Mouse (Mus musculus) CH12.LX (cell line): Measurements from ENCODE around the gene Mttp. TPM values are rescaled to one million over a fixed set of nuclear protein-coding genes. Genes with fewer than 3 reads are reported as not detected.

ENCODE experiments used
- DNase-seq: peaks from one replicate; pipeline ENCODE4 v3.0.0-alpha.2; 2013; ENCODE audit errors: extremely low read depth
- H3K27ac ChIP-seq: 2 replicates; pipeline ENCODE4 v1.5.1; 2012; ENCODE audit warnings: low read depth, mild to moderate bottlenecking, control low read depth, moderate library complexity; ENCODE audit not compliant: insufficient read depth
- H3K27me3 ChIP-seq: replicated peaks from 2 replicates; pipeline ENCODE3; 2012; ENCODE audit warnings: inconsistent platforms
- H3K36me3 ChIP-seq, 2 experiments: replicated peaks in 1 of 2; 2 replicates each; pipeline versions ENCODE3 to v1.6.1; 2012; ENCODE audit warnings: inconsistent platforms in 1 of 2, low read length in 1 of 2, mild to moderate bottlenecking in 1 of 2, mixed read lengths in 1 of 2, moderate library complexity in 1 of 2; ENCODE audit not compliant: control insufficient read depth in 1 of 2, insufficient read depth in 1 of 2
- H3K4me1 ChIP-seq, 2 experiments: 2 replicates each; pipeline ENCODE4 v1.6.1; 2012; ENCODE audit warnings: inconsistent platforms in 1 of 2, moderate library complexity in 1 of 2; ENCODE audit not compliant: insufficient read depth in 2 of 2, control insufficient read depth in 1 of 2
- H3K4me2 ChIP-seq: 2 replicates; pipeline ENCODE4 v1.6.1; 2012; ENCODE audit warnings: low read depth, mild to moderate bottlenecking, control low read depth; ENCODE audit not compliant: poor library complexity, insufficient read depth, severe bottlenecking
- H3K4me3 ChIP-seq, 3 experiments: fragments of 150-350 bp in 1 of 3; sonication (generic) in 1 of 3; replicated peaks in 1 of 3; 2 replicates each; pipeline versions ENCODE3 to v1.5.1; 2011 to 2012; ENCODE audit warnings: low read depth in 2 of 3, low read length in 2 of 3, mild to moderate bottlenecking in 2 of 3, moderate library complexity in 2 of 3, control low read depth in 1 of 3, improper control_type of control experiment in 1 of 3, inconsistent platforms in 1 of 3, mixed read lengths in 1 of 3; ENCODE audit not compliant: poor library complexity in 1 of 3
- H3K79me2 ChIP-seq: replicated peaks from 2 replicates; pipeline ENCODE4 v1.6.1; 2012; ENCODE audit warnings: mild to moderate bottlenecking, moderate library complexity; ENCODE audit not compliant: control insufficient read depth, poor library complexity, insufficient read depth, severe bottlenecking; ENCODE audit errors: extremely low read depth
- H3K9ac ChIP-seq: 2 replicates; pipeline ENCODE4 v1.6.1; 2012; ENCODE audit warnings: low read depth, mild to moderate bottlenecking, control low read depth, moderate library complexity; ENCODE audit not compliant: insufficient read depth
- H3K9me3 ChIP-seq: replicated peaks from 2 replicates; pipeline ENCODE3; 2012; ENCODE audit warnings: low read length, inconsistent platforms, mixed read lengths
- BHLHE40 ChIP-seq: IDR thresholded peaks from 2 replicates; pipeline ENCODE4 v1.6.1; 2011; ENCODE audit warnings: mild to moderate bottlenecking, low read depth, low read length, improper control_type of control experiment
- CHD1 ChIP-seq: IDR thresholded peaks from 2 replicates; pipeline ENCODE4 v1.6.1; 2012; ENCODE audit warnings: low read depth, low read length, improper control_type of control experiment, inconsistent platforms
- CHD2 ChIP-seq: IDR thresholded peaks from 2 replicates; pipeline ENCODE4 v1.6.1; 2011; ENCODE audit warnings: low read length, improper control_type of control experiment
- CTCF ChIP-seq, 2 experiments: IDR thresholded peaks in 1 of 2; conservative IDR thresholded peaks in 1 of 2; 2 replicates each; pipeline ENCODE4 v1.5.1; 2011 to 2012; ENCODE audit warnings: low read depth in 2 of 2, low read length in 2 of 2, improper control_type of control experiment in 1 of 2, inconsistent platforms in 1 of 2, mild to moderate bottlenecking in 1 of 2, moderate library complexity in 1 of 2
- E2F4 ChIP-seq: IDR thresholded peaks from 2 replicates; pipeline ENCODE4 v1.6.1; 2011; ENCODE audit warnings: low read depth, low read length, improper control_type of control experiment; ENCODE audit not compliant: insufficient replicate concordance
- ELF1 ChIP-seq: IDR thresholded peaks from 2 replicates; pipeline ENCODE4 v1.6.1; 2014; ENCODE audit warnings: low read depth, mild to moderate bottlenecking, inconsistent platforms, low read length, improper control_type of control experiment
- EP300 ChIP-seq: IDR thresholded peaks from 2 replicates; pipeline ENCODE4 v1.6.1; 2011; ENCODE audit warnings: low read length, improper control_type of control experiment
- GABPA ChIP-seq: IDR thresholded peaks from 2 replicates; pipeline ENCODE4 v1.6.1; 2012; ENCODE audit warnings: low read depth, low read length, improper control_type of control experiment, inconsistent platforms; ENCODE audit not compliant: insufficient replicate concordance
- IRF4 ChIP-seq: IDR thresholded peaks from 2 replicates; pipeline ENCODE4 v1.6.1; 2014; ENCODE audit warnings: low read depth, mild to moderate bottlenecking, inconsistent platforms, low read length, improper control_type of control experiment
- JUND ChIP-seq: conservative IDR thresholded peaks from 2 replicates; pipeline ENCODE4 v1.6.1; 2011; ENCODE audit warnings: low read depth, low read length, improper control_type of control experiment
- KAT2A ChIP-seq: IDR thresholded peaks from 2 replicates; pipeline ENCODE4 v1.6.1; 2012; ENCODE audit warnings: low read length, improper control_type of control experiment, inconsistent platforms; ENCODE audit not compliant: insufficient replicate concordance
- MAZ ChIP-seq: IDR thresholded peaks from 2 replicates; pipeline ENCODE4 v1.6.1; 2012; ENCODE audit warnings: low read depth, mild to moderate bottlenecking, inconsistent platforms, low read length, improper control_type of control experiment, moderate library complexity
- MYC ChIP-seq: IDR thresholded peaks from 2 replicates; pipeline ENCODE4 v1.6.1; 2011; ENCODE audit warnings: low read depth, mild to moderate bottlenecking, improper control_type of control experiment, low read length
- NELFE ChIP-seq: IDR thresholded peaks from 2 replicates; pipeline ENCODE4 v1.6.1; 2011; ENCODE audit warnings: low read depth, low read length, improper control_type of control experiment
- NRF1 ChIP-seq: IDR thresholded peaks from 2 replicates; pipeline ENCODE4 v1.6.1; 2014; ENCODE audit warnings: low read depth, mild to moderate bottlenecking, inconsistent platforms, low read length, improper control_type of control experiment, moderate library complexity
- RCOR1 ChIP-seq: conservative IDR thresholded peaks from 2 replicates; pipeline ENCODE4 v1.6.1; 2012; ENCODE audit warnings: low read depth, mild to moderate bottlenecking, inconsistent platforms, low read length, improper control_type of control experiment
- SMC3 ChIP-seq: IDR thresholded peaks from 2 replicates; pipeline ENCODE4 v1.6.1; 2011; ENCODE audit warnings: low read depth, low read length, improper control_type of control experiment
- TCF12 ChIP-seq: IDR thresholded peaks from 2 replicates; pipeline ENCODE4 v1.6.1; 2014; ENCODE audit warnings: low read depth, mild to moderate bottlenecking, inconsistent platforms, low read length, improper control_type of control experiment
- UBTF ChIP-seq: IDR thresholded peaks from 2 replicates; pipeline ENCODE4 v1.6.1; 2012; ENCODE audit warnings: low read depth, mild to moderate bottlenecking, inconsistent platforms, low read length, improper control_type of control experiment, moderate library complexity
- USF2 ChIP-seq: conservative IDR thresholded peaks from 2 replicates; pipeline ENCODE4 v1.6.1; 2011; ENCODE audit warnings: low read depth, low read length, improper control_type of control experiment
- ZNF384 ChIP-seq: IDR thresholded peaks from 2 replicates; pipeline ENCODE4 v1.6.1; 2012; ENCODE audit warnings: low read depth, low read length, improper control_type of control experiment, inconsistent platforms
- dilution Hi-C: fragments of 300-500 bp; cut with MboI; formaldehyde crosslinking; loops from 2 replicates; pipeline ENCODE4 v1.14.3; 2020; ENCODE audit warnings: low sequenced_read_pairs; ENCODE audit not compliant: extremely low pct_unique_long_range_greater_than_20kb, extremely low pct_ligation_motif_present
- in situ Hi-C: fragments of 300-500 bp; cut with MboI; formaldehyde crosslinking; loops from 3 replicates; pipeline ENCODE4 v1.14.3; 2019; ENCODE audit warnings: low sequenced_read_pairs, low pct_ligation_motif_present, low pct_unique_long_range_greater_than_20kb, mixed read lengths
- polyA plus RNA-seq: library from polyadenylated mRNA; unstranded; fragments of >175 nt; gene quantifications from 2 replicates; pipeline ENCODE4 v1.2.1, GENCODE M21; 2012; ENCODE audit warnings: low read depth; ENCODE audit not compliant: insufficient read length
- total RNA-seq, 2 experiments: library from RNA; depleted of rRNA; stranded (reverse); fragments of 300-350 nt in 1 of 2; fragments of >200 nt in 1 of 2; gene quantifications; 2 replicates each; pipeline ENCODE4 v1.2.3; 2012 to 2014

Gene Mttp
- total and polyA plus RNA-seq, 3 experiments: 4.5 to 6.3 (median 5.9) TPM

DNA sequence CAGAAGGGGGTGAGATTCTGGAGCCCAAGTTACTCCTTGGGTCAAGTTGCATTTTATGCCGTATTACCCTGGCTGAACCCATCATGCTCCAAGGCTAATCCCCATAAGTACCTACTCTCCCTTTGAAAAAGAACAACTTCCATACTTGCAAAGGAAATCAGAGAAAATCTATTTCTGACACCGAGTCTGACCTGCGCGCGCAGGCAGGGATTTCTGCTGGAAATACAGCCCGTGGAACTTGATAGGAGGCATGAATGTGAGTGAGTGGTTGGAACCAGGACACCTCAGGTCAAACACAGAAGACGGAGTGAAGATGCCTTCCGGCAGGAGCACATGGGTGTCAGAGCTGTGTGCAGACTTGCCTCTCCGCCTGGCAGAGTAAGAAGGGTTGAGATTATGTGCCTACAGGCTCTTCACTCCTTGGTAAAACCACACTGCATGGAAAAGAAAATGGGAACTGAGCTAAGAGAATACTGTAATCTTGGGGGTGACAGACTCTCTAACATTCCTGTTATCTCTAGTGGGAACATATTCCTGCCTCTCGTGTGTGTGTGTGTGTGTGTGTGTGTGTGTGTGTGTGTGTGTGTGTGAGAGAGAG, 73.2 kb downstream of the Mttp start:
- H3K9me3 ChIP-seq: no peaks in the 10 kb centered on the region
- no peak overlapping the region for H3K27ac ChIP-seq
- TF ChIP-seq CHD1 (no peak), MYC (no peak), MAZ (no peak), SMC3 (no peak), ELF1 (no peak)
- peaks cover 15 to 17% of the 10 kb centered on the region in 2 experiments for H3K4me1 ChIP-seq
- no peaks in the 10 kb centered on the region for H3K79me2 ChIP-seq
- dilution Hi-C loops (no loop called here), in situ Hi-C loops (no loop called here)
- H3K36me3 ChIP-seq: peaks cover 0 to 2% of the 10 kb centered on the region in 2 experiments
- H3K4me3 ChIP-seq: no peak overlapping the region
- DNase-seq: no peak
- H3K27me3 ChIP-seq: peaks cover 8% of the 10 kb centered on the region
- no peak overlapping the region for H3K9ac ChIP-seq
- no peak overlapping the region for H3K4me2 ChIP-seq

DNA sequence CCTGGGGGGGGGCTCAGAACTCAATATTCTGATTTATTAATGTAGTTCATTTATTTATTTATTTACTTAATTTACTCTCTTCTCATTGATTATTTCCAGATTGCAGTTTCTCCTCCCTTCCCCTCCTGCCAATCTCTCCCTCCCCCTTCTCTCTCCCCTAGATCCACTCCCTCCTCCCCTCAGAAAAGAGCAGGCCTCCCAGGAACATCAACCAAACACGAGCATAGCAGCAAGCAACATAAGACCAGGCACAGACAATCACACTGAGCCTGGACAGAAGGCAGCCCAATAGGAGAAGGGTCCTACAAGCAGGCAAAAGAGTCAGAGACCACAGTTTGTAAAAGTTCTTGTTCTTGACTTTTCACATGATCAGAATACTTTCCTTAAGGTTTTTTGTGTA, 73.8 kb downstream of the Mttp start:
- H3K4me1 ChIP-seq: peaks cover 15 to 20% of the 10 kb centered on the region in 2 experiments
- H3K4me3 ChIP-seq: no peak overlapping the region
- H3K36me3 ChIP-seq: peaks cover 0 to 2% of the 10 kb centered on the region in 2 experiments
- no peak overlapping the region for H3K27ac ChIP-seq
- no peaks in the 10 kb centered on the region for H3K79me2 ChIP-seq
- dilution Hi-C loops (no loop called here), in situ Hi-C loops (no loop called here)
- peaks cover 9% of the 10 kb centered on the region for H3K27me3 ChIP-seq
- peaks cover 2% of the 10 kb centered on the region for H3K9me3 ChIP-seq
- DNase-seq: no peak
- no peak for TF ChIP-seq ZNF384
- TF ChIP-seq NRF1: no peak
- no peak for TF ChIP-seq JUND
- TF ChIP-seq CTCF (conservative IDR thresholded peaks at IDR 0.05 in 1 of 2, IDR thresholded peaks at IDR 0.05 in 1 of 2; ENCODE audit: low read depth in 2 of 2, low read length in 2 of 2): no peak
- TF ChIP-seq E2F4: no peak
- TF ChIP-seq IRF4: no peak
- no peak for TF ChIP-seq NELFE
- TF ChIP-seq ELF1: no peak
- no peak for TF ChIP-seq CHD2
- no peak for TF ChIP-seq TCF12
- TF ChIP-seq RCOR1: no peak
- no peak for TF ChIP-seq USF2
- no peak for TF ChIP-seq GABPA
- TF ChIP-seq EP300: no peak
- TF ChIP-seq BHLHE40: no peak
- no peak for TF ChIP-seq UBTF
- TF ChIP-seq KAT2A: no peak
- H3K4me2 ChIP-seq: no peak overlapping the region
- no peak overlapping the region for H3K9ac ChIP-seq
